Mouse (Mus musculus): Measurements from ENCODE around the gene Gpnmb. TPM values are rescaled to one million over a fixed set of nuclear protein-coding genes. Genes with fewer than 3 reads are reported as not detected.
A peak's percentile ranks its signal among the peaks of the same experiment; 100 is the strongest.

Gpnmb gene
- polyA plus RNA-seq (2015; fragmentation: Nextera tagmentation; extraction: Ambion mirVana): 0.05 and 0.11 TPM in 2 replicates

- H3K4me2 ChIP-seq (replicated peaks): peak within 1 kb of the TSS; percentile 14
- WGBS: 45% methylated on average over 28 of the region's 28 CpGs
- ATAC-seq: no peak
These were observed at the start of gene Gpnmb for GRCm38 (mm10) chr6:49036275-49037267. Gpnmb (plus strand) TSS chr6:49036546.

GRCm38 (mm10) chr6:48989971-48990370 is 46.4 kb upstream of the Gpnmb start:
- 93% methylated on average over 5 of the region's 5 CpGs for WGBS
- no peak overlapping the region for H3K4me3 ChIP-seq (replicated peaks)
- no peaks in the 10 kb centered on the region for H3K36me3 ChIP-seq

More at GRCm38 (mm10) chr6:49036275-49037267, at the start of gene Gpnmb:
- Histone ChIP-seq H3K4me1 (replicated peaks) (peaks cover 4% of the 10 kb centered on the region; the same call in 1 of the 2 replicates), H3K27me3 (peaks cover 6% of the 10 kb centered on the region; the same call in 1 of the 2 replicates), H3K36me3 (no peaks in the 10 kb centered on the region), H3K4me3 (replicated peaks) (no peak within 1 kb of the TSS), H3K9ac (replicated peaks) (no peak within 1 kb of the TSS), H3K9me3 (no peaks in the 10 kb centered on the region), H3K27ac (no peak within 1 kb of the TSS)

GRCm38 (mm10) chr6:48991991-48992390 is 44.4 kb upstream of the Gpnmb start:
- no peak overlapping the region for H3K4me3 ChIP-seq (replicated peaks)
- no peak overlapping the region for H3K4me2 ChIP-seq (replicated peaks)
- 77% methylated on average over 4 of the region's 4 CpGs for WGBS
- H3K4me1 ChIP-seq (replicated peaks): no peaks in the 10 kb centered on the region
- ATAC-seq: no peak
- no peaks in the 10 kb centered on the region for H3K9me3 ChIP-seq
- no peak overlapping the region for H3K9ac ChIP-seq (replicated peaks)
- H3K27me3 ChIP-seq: no peaks in the 10 kb centered on the region
- no peak overlapping the region for H3K27ac ChIP-seq
- H3K36me3 ChIP-seq: no peaks in the 10 kb centered on the region

More at GRCm38 (mm10) chr6:48989971-48990370, 46.4 kb upstream of the Gpnmb start:
- Histone ChIP-seq H3K27me3 (no peaks in the 10 kb centered on the region), H3K4me1 (replicated peaks) (no peaks in the 10 kb centered on the region), H3K9ac (replicated peaks) (no peak overlapping the region), H3K9me3 (no peaks in the 10 kb centered on the region), H3K4me2 (replicated peaks) (no peak overlapping the region), H3K27ac (no peak overlapping the region)
- ATAC-seq: no peak

- Histone ChIP-seq H3K4me2 (replicated peaks) (no peak overlapping the region), H3K27ac (no peak overlapping the region), H3K27me3 (no peaks in the 10 kb centered on the region), H3K9ac (replicated peaks) (no peak overlapping the region), H3K9me3 (no peaks in the 10 kb centered on the region), H3K36me3 (no peaks in the 10 kb centered on the region), H3K4me1 (replicated peaks) (no peaks in the 10 kb centered on the region), H3K4me3 (replicated peaks) (no peak overlapping the region)
- WGBS: 72% methylated on average over 6 of the region's 6 CpGs
- ATAC-seq: no peak
These were observed 38.2 kb upstream of the Gpnmb start for GRCm38 (mm10) chr6:48998186-48998585.

GRCm38 (mm10) chr6:48998796-48999195 is 37.5 kb upstream of the Gpnmb start:
- WGBS: 90% methylated on average over 4 of the region's 4 CpGs
- no peaks in the 10 kb centered on the region for H3K9me3 ChIP-seq
- H3K27me3 ChIP-seq: no peaks in the 10 kb centered on the region
- H3K4me1 ChIP-seq (replicated peaks): no peaks in the 10 kb centered on the region
- H3K27ac ChIP-seq: no peak overlapping the region
- H3K36me3 ChIP-seq: no peaks in the 10 kb centered on the region
- no peak overlapping the region for H3K9ac ChIP-seq (replicated peaks)
- no peak overlapping the region for H3K4me2 ChIP-seq (replicated peaks)
- no peak overlapping the region for H3K4me3 ChIP-seq (replicated peaks)
- ATAC-seq: no peak

GRCm38 (mm10) chr6:49003381-49003780 is 33.0 kb upstream of the Gpnmb start:
- Histone ChIP-seq H3K27ac (no peak overlapping the region), H3K4me1 (replicated peaks) (peaks cover 3% of the 10 kb centered on the region), H3K4me3 (replicated peaks) (no peak overlapping the region), H3K9ac (replicated peaks) (no peak overlapping the region), H3K4me2 (replicated peaks) (no peak overlapping the region), H3K9me3 (no peaks in the 10 kb centered on the region), H3K27me3 (no peaks in the 10 kb centered on the region), H3K36me3 (no peaks in the 10 kb centered on the region)
- ATAC-seq: no peak
- 50% methylated on average over 4 of the region's 4 CpGs for WGBS

GRCm38 (mm10) chr6:49007981-49008380 is 28.4 kb upstream of the Gpnmb start:
- H3K9me3 ChIP-seq: 0 out of 2 replicates have a peak, but pooled peaks cover 7% of the 10 kb centered on the region
- H3K27me3 ChIP-seq: no peaks in the 10 kb centered on the region
- peaks cover 8% of the 10 kb centered on the region for H3K4me1 ChIP-seq (replicated peaks)
- no peaks in the 10 kb centered on the region for H3K36me3 ChIP-seq
- H3K9ac ChIP-seq (replicated peaks): no peak overlapping the region; the same call in 1 of the 2 replicates
- no peak overlapping the region for H3K27ac ChIP-seq
- peak; percentile 55; the same call in 1 of the 2 replicates for ATAC-seq
- H3K4me3 ChIP-seq (replicated peaks): peak overlapping the region; percentile 24
- H3K4me2 ChIP-seq (replicated peaks): peak overlapping the region; percentile 46
- under 1% methylated on average over 9 of the region's 9 CpGs for WGBS

GRCm38 (mm10) chr6:49008420-49009160 is 27.8 kb upstream of the Gpnmb start:
- WGBS: 33% methylated on average over 13 of the region's 13 CpGs
- H3K9ac ChIP-seq (replicated peaks): no peak overlapping the region; the same call in 1 of the 2 replicates
- ATAC-seq: no peak

GRCm38 (mm10) chr6:49009161-49009555 is 27.2 kb upstream of the Gpnmb start:
- 37% methylated on average over 7 of the region's 7 CpGs for WGBS
- Histone ChIP-seq H3K4me1 (replicated peaks) (peaks cover 8% of the 10 kb centered on the region), H3K27ac (no peak overlapping the region), H3K4me3 (replicated peaks) (no peak overlapping the region), H3K9ac (replicated peaks) (no peak overlapping the region), H3K36me3 (no peaks in the 10 kb centered on the region), H3K4me2 (replicated peaks) (peak overlapping the region; percentile 46; the same call in 1 of the 2 replicates), H3K9me3 (0 out of 2 replicates have a peak, but pooled peaks cover 7% of the 10 kb centered on the region), H3K27me3 (no peaks in the 10 kb centered on the region)
- no peak for ATAC-seq

More at GRCm38 (mm10) chr6:49008420-49009160, 27.8 kb upstream of the Gpnmb start:
- Histone ChIP-seq H3K4me3 (replicated peaks) (peak overlapping the region; percentile 24), H3K9me3 (0 out of 2 replicates have a peak, but pooled peaks cover 7% of the 10 kb centered on the region), H3K4me1 (replicated peaks) (peaks cover 8% of the 10 kb centered on the region), H3K36me3 (no peaks in the 10 kb centered on the region), H3K27ac (no peak overlapping the region), H3K27me3 (no peaks in the 10 kb centered on the region), H3K4me2 (replicated peaks) (peak overlapping the region; percentile 46)

GRCm38 (mm10) chr6:49009665-49010064 is 26.7 kb upstream of the Gpnmb start:
- no peak overlapping the region for H3K4me3 ChIP-seq (replicated peaks)
- H3K9me3 ChIP-seq: 0 out of 2 replicates have a peak, but pooled peaks cover 7% of the 10 kb centered on the region
- H3K27ac ChIP-seq: no peak overlapping the region
- 91% methylated on average over 1 of the region's 1 CpGs for WGBS
- no peak for ATAC-seq
- no peak overlapping the region for H3K9ac ChIP-seq (replicated peaks)
- H3K27me3 ChIP-seq: no peaks in the 10 kb centered on the region
- H3K4me2 ChIP-seq (replicated peaks): no peak overlapping the region
- no peaks in the 10 kb centered on the region for H3K36me3 ChIP-seq
- peaks cover 8% of the 10 kb centered on the region for H3K4me1 ChIP-seq (replicated peaks)

GRCm38 (mm10) chr6:49011191-49011590 is 25.2 kb upstream of the Gpnmb start:
- Histone ChIP-seq H3K36me3 (no peaks in the 10 kb centered on the region), H3K4me1 (replicated peaks) (peaks cover 8% of the 10 kb centered on the region), H3K4me2 (replicated peaks) (no peak overlapping the region), H3K27ac (no peak overlapping the region), H3K4me3 (replicated peaks) (no peak overlapping the region), H3K9ac (replicated peaks) (no peak overlapping the region), H3K9me3 (0 out of 2 replicates have a peak, but pooled peaks cover 7% of the 10 kb centered on the region), H3K27me3 (no peaks in the 10 kb centered on the region)
- 89% methylated on average over 5 of the region's 5 CpGs for WGBS
- no peak for ATAC-seq

All from midbrain, embryonic 13.5 days (tissue).